19 mouse cellular contexts compared by ENCODE assay signal in the genomic region with DNA sequence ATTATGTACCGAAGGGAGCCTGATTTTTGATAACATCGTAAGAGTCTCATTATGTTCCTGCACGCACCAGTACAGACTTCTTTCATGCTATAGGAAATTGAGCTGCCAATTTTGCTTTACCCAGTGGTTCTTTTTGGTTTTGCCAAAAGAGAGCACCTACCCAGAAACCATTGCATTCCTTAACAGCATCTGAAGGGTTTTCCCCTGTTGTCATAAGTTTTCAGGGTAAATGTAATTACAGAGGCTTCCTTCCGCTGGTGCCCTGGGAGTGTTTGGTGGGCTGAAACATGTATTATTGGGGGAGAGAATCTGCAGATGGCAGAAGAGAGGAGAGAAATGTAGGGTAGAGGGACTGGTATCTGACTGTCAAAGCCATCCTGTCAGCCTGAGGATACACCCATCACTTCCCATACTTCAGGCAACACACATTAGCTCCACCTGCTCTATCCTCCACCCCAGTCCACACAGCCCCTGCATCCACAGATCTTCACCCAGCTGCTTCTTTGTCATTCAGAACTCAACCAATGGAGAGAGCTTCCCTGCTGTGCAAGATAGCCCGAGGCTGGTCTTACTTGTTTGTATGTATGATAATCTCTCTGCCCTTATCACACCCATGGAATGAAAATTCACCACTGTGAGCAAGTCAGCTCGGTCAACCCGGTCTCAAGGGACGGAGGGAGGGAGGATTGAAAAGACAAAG.
DNase-seq lines count a peak whose midpoint lies in the region; ATAC-seq lines count a peak whose summit lies in the region.
"Had no signal": no experiment of that assay in that cellular context is flagged by ENCODE, and none has a peak within 500 bp of the region (broad histone marks: within the 10 kb centered on the region; RNA-seq: fewer than 3 reads in every experiment).

No protein-coding gene starts in this region.

- peak; percentile 22 for DNase-seq in embryo, embryonic 10 days (ENCODE audit: low spot score)
- no peak for DNase-seq in embryo, embryonic 10.5 days (ENCODE audit: low spot score)
- no peak for DNase-seq in neural tube, embryonic 10.5 days (ENCODE audit: extremely low spot score, low spot score)
- no peak for DNase-seq in midbrain, embryonic 11.5 days (ENCODE audit: low spot score, missing footprints)
- peak; percentile 68 for DNase-seq in retina, postnatal 1 day
- no peak for DNase-seq in cerebellum, postnatal 10 days
- DNase-seq in heart, postnatal 4 days = no peak
- DNase-seq: adrenal gland, postnatal 10 days; cerebellum, adult 11-12 months; gastrocnemius, postnatal 25 days; heart, postnatal 14 days; liver; lung, adult 2 months; lung, postnatal 36 days had no signal

- H3K27ac ChIP-seq in neural tube, embryonic 12.5 days = no peak overlapping the region
- H3K27ac ChIP-seq in midbrain, embryonic 11.5 days (ENCODE audit: low read depth, low read length) = no peak overlapping the region
- H3K27ac ChIP-seq: embryonic facial prominence, embryonic 15.5 days; heart, embryonic 10.5 days; intestine, embryonic 15.5 days; kidney, embryonic 15.5 days had no signal

- no peaks in the 10 kb centered on the region; the same call in 1 of the 2 replicates for H3K4me1 ChIP-seq in neural tube, embryonic 12.5 days
- peaks cover 5% of the 10 kb centered on the region; the same call in 1 of the 2 replicates for H3K4me1 ChIP-seq in midbrain, embryonic 11.5 days (ENCODE audit: control insufficient read depth, insufficient read depth, low read length)
- H3K4me1 ChIP-seq: embryonic facial prominence, embryonic 15.5 days; intestine, embryonic 15.5 days had no signal

- H3K4me3 ChIP-seq in neural tube, embryonic 12.5 days = no peak overlapping the region
- H3K4me3 ChIP-seq in midbrain, embryonic 11.5 days (ENCODE audit: low read depth, low read length) = no peak overlapping the region
- H3K4me3 ChIP-seq: embryonic facial prominence, embryonic 15.5 days; heart, embryonic 10.5 days; intestine, embryonic 15.5 days; kidney, embryonic 15.5 days had no signal

- H3K9me3 ChIP-seq in neural tube, embryonic 12.5 days = peaks cover 6% of the 10 kb centered on the region; the same call in 1 of the 2 replicates
- H3K9me3 ChIP-seq in midbrain, embryonic 11.5 days (ENCODE audit: control insufficient read depth, low read length) = no peaks in the 10 kb centered on the region
- H3K9me3 ChIP-seq: embryonic facial prominence, embryonic 15.5 days; heart, embryonic 10.5 days; intestine, embryonic 15.5 days; kidney, embryonic 15.5 days had no signal

- WGBS in neural tube, embryonic 12.5 days = 66% methylated on average over 8 of the region's 8 CpGs
- 63% methylated on average over 8 of the region's 8 CpGs for WGBS in midbrain, embryonic 11.5 days

- no peak overlapping the region for H3K4me2 ChIP-seq in neural tube, embryonic 12.5 days (replicated peaks)
- no peak overlapping the region for H3K4me2 ChIP-seq in midbrain, embryonic 11.5 days
- H3K4me2 ChIP-seq: embryonic facial prominence, embryonic 15.5 days; intestine, embryonic 15.5 days; kidney, embryonic 15.5 days had no signal

- no peaks in the 10 kb centered on the region for H3K27me3 ChIP-seq in neural tube, embryonic 12.5 days (replicated peaks)
- H3K27me3 ChIP-seq in midbrain, embryonic 11.5 days (ENCODE audit: control insufficient read depth, insufficient read depth, low read length) = no peaks in the 10 kb centered on the region
- H3K27me3 ChIP-seq: embryonic facial prominence, embryonic 15.5 days; intestine, embryonic 15.5 days; kidney, embryonic 15.5 days had no signal

- ATAC-seq in neural tube, embryonic 12.5 days (ENCODE audit: low FRiP score, low read depth) = peak; percentile 50; the same call in 1 of the 2 replicates
- peak; percentile 35; the same call in 1 of the 2 replicates for ATAC-seq in midbrain, embryonic 11.5 days (ENCODE audit: low FRiP score)
- ATAC-seq: intestine, embryonic 15.5 days had no signal

- no peaks in the 10 kb centered on the region for H3K36me3 ChIP-seq in neural tube, embryonic 12.5 days
- no peaks in the 10 kb centered on the region for H3K36me3 ChIP-seq in midbrain, embryonic 11.5 days (ENCODE audit: control insufficient read depth, insufficient read depth, low read length)
- H3K36me3 ChIP-seq: embryonic facial prominence, embryonic 15.5 days; heart, embryonic 10.5 days; intestine, embryonic 15.5 days; kidney, embryonic 15.5 days had no signal

- no peak overlapping the region for H3K9ac ChIP-seq in neural tube, embryonic 12.5 days
- H3K9ac ChIP-seq in midbrain, embryonic 11.5 days (ENCODE audit: low read length) = no peak overlapping the region
- H3K9ac ChIP-seq: embryonic facial prominence, embryonic 15.5 days; intestine, embryonic 15.5 days; kidney, embryonic 15.5 days had no signal

Comparison
In these comparisons a context has a peak if more than half of its experiments do, and no peak if none do; other contexts are left out.
1. DNase-seq: peak in embryo, embryonic 10 days (single experiment) and retina, postnatal 1 day (single experiment); none in embryo, embryonic 10.5 days (single experiment), neural tube, embryonic 10.5 days (single experiment), midbrain, embryonic 11.5 days (single experiment), cerebellum, postnatal 10 days (0 of 2) and heart, postnatal 4 days (single experiment).